Mouse (Mus musculus) neutrophil, adult 5-6 weeks (primary cell): Measurements from ENCODE around the gene Nrap. TPM values are rescaled to one million over a fixed set of nuclear protein-coding genes. Genes with fewer than 3 reads are reported as not detected.
"Not testable (repeated sequence)": the region's sequence is repeated elsewhere in the genome, so short reads cannot be mapped to it uniquely, and the experiment has no call there.

Experiments used
- ATAC-seq: fragments of 151-379, 151-347 bp; 2 replicates; pipeline ENCODE4 v1.8.0; 2017; ENCODE audit warnings: mild to moderate bottlenecking, moderate TSS enrichment; ENCODE audit not compliant: insufficient number of reproducible peaks, poor library complexity, low FRiP score, severe bottlenecking; ENCODE audit errors: extremely low read depth
- total RNA-seq: library from RNA; stranded (forward); fragments of 200-1000 nt; gene quantifications from 2 replicates; pipeline ENCODE4 v1.2.3, GENCODE M21; 2017

The Nrap gene
- not detected in 2 replicates for total RNA-seq

DNA sequence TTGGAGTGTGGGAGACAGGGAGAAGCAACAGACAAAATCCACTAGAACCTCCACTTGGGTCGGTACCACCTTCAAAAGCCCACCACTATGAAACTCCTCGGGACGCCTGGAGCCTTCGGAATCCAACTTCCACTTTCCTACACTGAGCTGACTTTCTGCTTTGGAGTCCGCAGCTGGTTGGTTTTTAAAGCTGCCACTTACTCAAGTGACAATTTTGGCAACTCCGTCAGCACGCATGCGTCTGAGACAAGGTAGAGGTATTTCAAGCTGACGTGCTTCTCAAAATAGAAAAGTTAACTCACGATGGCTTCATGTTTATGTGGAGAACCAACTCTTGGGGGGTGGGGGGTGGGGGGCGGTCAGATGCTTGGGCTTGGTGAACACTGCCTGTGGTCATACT lies at the start of gene Nrap:
Gene Nrap (minus strand): TSS at position 159 of the 400 bp plus-strand sequence.
- ATAC-seq = no peak

DNA sequence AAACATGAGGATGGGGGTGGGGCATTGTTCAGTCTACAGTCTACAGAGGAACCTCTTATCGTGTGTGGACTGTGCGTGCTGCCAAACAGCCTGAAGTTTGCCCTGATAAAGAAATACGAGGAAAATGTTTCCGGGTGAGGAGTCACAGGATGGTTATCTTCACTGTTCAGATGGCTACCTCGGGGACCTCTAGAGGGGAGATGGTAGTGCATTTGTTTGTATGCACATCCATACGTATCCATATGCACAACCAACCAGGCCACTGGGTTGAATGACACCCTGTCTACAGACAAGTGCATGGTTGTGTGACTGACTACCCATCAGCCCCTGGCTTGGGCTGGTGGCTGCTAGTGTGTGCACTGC lies 49.2 kb upstream of the Nrap start:
- ATAC-seq = no peak

DNA sequence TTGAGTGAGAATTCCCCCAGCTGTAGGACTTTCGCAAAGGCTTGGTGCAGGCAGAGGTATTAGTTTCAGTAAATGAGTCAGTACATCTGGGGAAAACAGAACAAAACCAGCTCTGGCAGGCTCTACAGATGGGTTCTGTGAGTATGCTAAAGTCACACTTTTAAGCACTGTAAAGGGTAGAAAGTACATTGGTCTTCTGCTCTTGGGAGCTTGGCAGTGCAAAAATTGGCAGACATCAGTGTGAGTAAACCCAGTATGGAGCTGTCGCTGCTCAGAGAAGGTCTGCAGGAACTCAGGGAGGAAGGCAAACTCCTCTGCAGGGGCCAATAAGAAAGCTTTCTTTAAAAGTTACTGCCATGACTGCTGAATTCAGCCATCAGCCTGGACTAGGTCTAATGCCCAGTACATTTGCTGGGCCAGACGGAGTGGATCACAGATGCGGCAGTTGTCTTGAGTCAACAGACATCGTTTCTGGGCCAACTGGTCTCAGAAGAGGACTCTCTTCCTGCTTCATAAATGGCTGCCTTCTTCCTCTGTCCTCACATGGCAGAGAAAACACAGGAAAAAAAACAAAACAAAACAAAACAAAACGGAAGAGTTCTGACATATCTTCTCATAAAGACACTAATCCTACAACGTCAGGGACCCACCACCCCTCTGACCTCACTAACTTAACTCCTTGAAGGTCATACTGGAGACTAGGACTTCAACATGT lies 48.7 kb upstream of the Nrap start:
- no peak for ATAC-seq

DNA sequence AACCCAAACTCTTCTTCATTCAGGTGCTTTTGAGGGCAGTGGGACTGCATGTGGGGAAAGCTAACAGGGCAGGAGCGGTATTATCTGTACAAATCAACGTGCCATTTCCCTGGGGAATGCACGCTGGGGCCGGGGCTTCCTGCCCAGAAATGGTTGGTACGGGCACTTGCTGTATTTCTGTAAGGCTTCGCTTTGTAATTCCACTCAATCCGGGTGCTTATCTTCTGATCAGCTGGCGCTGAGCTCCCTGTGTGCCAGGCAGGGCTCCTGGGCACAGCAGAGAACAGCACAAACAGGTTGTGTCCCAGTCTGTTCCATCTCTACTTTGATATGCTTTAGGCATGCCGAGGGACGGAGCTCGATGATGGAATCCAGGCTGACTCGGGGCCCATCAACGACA lies 46.5 kb upstream of the Nrap start:
- ATAC-seq = no peak

DNA sequence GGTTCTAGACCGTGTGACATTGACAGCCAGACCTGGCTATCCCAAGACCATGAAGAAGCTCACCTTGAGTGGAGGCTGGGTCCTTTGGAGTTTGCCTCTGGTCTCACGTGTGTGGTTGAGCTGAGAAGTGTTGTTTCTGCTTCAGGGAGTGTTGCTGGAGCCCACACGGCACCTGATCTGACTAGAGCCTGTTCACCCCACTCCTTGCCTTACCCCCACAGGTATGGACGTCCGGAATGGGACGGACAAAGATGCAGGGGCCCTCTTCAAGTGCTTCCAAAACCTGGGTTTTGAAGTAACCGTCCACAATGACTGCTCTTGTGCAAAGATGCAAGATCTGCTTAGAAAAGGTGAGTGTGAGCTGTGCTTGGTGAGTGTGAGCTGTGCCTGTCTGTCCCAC lies 43.7 kb upstream of the Nrap start:
- no peak for ATAC-seq

DNA sequence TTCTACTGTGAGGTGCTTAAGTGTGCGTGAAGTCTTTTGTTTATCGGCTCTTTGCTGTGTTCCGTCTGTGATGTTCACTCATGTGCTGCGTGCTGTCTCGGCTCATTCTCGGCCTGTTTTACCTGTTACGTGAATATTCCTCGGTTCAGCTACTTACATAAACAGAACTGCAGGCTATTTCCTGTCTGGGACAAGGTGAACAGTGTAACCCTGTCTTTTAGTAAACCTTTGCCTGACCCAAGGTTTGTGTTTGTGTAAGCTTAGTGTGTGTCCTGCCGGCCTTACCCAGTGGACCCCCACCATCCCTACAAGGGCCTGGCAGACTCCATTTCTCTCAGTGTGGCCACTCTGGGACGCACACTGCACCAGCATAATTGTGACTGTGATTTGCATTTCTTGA lies 42.9 kb upstream of the Nrap start:
- no peak for ATAC-seq

DNA sequence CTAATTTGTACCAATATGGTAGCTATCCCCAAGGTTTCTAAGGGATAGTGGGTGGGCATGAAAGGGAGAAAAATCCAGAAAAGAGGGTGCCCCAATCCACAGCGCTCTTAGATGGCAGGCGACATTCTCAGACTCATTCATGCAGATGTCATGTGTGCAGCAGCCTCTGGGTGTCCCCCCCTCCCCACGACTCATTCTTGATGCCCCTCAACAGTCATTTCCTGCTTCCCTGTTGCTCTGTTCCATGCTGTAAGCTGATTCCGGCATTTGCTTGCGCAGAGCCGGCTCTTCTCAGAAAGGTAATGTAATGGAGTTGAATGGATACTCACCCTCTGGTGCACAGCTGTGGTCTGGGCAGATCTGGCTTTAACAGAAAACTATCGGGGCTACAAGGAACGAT lies 40.5 kb upstream of the Nrap start:
- ATAC-seq = no peak

DNA sequence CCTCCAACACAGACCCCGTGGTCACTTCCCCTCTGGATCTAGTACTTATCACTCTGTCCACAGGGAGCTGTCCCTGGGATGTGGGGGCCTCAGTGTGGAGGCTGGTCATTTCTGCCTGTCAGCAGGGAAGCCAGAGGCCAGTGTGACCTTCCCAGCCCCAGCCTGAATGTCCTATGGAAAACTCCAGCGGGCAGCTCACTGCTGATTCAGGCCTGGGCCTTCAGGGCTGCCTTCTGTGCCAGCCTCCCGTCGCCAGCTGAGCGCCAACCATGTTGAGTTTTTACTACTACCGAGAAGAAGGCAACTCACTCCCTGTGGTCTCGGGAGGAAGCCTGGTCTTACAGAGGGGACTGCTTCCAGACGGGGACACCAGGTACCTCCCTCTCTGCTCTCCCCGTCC lies 35.7 kb upstream of the Nrap start:
- ATAC-seq = no peak

DNA sequence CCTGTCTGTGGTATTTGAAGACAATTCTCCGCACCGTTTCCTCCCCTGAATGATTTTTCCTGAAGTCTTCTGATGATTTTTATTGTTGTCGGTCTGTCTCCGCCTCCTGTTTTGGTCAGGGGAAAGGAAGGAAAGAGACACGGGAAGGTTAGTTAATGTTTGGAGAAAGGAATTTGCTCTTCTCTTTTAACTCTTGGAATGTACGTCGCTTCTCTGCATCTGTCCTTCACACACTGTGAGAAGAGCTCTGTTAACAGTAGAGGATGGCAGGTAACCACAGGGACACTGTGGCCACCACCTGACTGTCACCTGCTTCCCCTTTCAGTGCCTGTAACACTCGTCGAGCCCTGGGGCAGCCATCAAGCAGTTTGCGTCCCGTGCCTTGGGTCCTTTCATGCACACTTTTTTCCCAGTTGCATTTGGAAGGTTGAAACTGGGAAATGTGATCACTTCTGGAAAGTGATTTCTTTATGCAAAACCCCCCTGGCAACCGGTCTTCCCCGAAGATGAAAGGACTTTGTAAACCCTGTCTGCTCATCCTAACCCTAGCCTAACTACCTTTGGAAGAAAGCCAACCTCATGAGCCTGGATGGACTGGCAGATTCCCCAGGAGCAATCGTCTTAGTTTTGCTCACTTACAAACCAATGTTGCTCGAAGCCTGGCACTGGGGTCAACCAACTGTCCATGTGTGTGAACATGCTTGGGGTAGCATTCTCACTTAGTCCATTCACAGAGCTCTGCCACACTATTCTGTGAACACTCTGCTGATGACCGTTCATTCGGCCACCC lies 35.0 kb upstream of the Nrap start:
- no peak for ATAC-seq

DNA sequence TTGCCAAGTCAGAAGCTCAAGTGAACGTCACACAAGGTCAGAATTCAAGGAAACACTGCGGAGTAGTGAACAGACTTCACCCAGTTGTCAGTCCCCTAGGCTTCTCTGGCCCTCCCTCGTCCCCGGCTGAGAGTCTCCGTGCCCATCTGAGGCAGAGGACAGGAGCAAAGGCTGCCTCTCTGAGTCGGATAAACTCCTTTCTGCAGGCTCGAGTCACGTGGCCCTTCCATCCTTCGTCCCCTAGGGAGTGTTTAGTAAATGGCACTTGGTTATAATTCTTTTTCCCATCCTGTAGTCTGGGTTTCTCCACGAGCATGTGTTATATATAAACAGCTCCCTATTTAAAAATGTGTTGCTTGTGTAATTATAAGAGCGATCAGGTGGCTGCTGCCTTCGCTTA lies 33.5 kb upstream of the Nrap start:
- ATAC-seq = no peak

DNA sequence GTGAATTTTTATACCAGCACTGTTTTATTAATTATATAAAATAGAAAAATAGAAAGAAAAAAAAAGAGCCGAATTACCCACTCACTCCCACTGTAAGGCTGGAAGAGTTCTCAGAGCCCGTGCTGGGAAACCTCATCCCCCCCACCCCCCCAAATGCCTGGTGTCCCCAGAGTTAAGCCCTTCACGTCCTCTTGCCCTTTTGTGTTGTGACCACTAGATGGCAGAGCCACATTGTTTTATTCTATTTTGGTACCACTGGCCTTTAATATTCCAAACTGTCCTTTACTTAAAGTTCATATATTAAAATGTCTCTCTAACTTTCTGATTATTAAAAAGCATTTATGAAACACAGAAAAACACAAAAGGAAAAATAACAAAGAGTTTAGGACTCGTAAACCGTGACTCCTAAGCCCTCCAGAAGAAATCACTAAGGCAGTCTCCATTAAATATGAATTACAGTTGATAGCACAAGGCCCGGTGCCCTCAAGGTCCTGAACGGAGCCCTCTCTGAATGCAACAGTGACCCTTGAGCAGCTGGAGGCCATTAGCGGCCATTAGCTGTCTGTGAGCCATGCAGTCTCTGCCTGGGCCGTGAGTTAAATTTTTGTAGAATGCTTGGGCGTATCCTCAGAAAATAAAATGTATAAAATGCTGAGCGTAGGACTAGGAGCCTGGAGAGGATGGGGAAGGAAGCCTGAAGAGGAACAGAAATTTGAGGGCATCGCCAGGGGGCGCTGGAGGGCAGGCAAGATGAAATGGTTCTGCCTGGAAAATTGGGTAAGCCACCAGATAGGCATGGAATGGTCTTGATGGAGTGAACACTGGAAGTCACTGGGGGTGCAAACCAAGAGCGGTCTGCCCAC lies 32.9 kb upstream of the Nrap start:
- ATAC-seq = no peak

DNA sequence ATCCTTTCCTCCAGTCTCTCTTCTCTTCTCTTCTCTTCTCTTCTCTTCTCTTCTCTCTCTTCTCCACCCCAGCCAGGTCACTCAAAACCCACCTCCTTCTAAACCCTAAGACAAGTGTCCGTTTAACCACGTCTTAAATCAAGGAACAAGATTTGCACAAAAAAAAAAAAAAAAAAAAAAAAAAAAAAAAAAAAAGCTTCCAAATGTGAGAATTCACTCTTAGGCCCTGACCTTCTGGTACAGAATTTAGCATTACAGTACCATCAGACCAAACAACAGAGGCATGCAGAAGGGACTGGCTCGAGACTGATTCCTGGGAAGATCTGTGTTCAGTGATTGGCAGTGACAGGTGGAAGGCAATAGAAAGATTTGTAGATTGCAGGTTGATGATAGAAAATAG lies 30.5 kb upstream of the Nrap start:
- no peak for ATAC-seq

DNA sequence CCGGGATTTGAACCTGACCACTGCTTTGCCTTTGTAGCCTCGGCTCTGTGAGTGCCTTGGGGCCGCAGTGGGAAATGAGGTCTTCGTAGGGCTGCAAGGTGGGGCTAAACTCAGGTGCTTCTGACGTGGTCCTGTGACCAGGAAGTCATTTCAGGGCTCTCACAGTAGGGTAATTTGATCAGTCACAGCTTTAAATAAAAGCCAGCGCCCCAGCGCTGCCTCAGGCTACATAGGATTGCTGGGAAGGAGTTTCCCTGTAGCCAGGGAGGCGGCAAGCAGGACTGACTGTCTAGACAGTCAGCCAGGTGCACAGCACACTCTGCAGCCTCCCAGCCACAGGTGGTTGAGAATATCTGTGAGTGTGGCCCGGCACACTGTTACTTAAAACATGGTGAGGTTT lies 29.6 kb upstream of the Nrap start:
- ATAC-seq = no peak

DNA sequence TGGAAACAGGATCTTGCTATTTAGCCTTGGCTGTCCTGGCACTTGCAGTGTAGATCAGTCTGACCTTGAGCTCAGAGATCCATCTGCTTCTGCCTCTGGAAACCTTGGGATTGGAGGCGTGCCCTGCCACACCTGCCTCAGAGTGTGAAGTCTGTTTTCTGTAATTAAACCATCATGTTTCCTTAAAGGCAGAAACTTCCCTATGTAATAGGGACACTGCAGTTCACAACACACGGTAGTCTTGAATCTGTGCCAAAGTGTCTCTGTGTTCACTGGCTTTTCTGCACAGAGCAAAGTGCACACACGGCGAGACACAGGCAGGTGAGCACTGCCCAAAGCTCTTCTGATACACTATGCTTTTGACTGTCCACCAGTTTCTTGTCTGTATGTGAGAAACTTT lies 28.6 kb upstream of the Nrap start:
- no peak for ATAC-seq

DNA sequence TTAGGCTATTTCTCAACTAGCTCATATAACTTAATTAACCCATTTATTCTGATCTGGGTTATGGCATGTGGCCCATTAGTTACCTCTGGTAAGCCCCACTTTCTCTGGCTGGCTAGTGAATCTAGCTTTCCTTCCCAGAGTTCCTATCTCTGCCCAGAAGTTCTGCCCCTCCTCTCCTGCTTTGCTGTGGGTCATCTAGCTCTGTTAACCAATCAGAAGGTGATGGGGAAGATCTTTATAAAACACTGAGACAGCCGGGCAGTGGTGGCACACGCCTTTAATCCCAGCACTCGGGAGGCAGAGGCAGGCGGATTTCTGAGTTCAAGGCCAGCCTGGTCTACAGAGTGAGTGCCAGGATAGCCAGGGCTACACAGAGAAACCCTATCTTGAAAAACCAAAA lies 20.0 kb upstream of the Nrap start:
- not testable (repeated sequence) for ATAC-seq

DNA sequence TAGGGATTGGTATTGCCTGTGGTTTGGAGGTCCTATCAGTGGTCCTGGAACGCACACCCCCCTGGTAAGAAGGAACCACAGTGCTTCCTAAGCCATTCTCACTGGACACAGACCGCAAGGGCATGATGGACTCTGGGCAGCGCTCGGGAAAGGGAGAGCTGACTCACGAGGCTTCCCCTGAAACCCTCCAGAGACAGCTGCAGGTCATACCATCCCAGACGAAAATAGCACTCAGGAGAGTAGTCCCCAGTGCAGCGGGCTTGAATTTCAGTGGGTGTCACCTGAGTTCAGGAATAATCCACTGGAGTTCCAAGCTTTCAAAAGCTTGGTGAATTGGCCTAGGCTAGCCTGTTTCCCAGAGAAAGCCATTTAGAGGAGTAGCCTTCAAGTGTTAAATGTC lies 16.7 kb upstream of the Nrap start:
- no peak for ATAC-seq

DNA sequence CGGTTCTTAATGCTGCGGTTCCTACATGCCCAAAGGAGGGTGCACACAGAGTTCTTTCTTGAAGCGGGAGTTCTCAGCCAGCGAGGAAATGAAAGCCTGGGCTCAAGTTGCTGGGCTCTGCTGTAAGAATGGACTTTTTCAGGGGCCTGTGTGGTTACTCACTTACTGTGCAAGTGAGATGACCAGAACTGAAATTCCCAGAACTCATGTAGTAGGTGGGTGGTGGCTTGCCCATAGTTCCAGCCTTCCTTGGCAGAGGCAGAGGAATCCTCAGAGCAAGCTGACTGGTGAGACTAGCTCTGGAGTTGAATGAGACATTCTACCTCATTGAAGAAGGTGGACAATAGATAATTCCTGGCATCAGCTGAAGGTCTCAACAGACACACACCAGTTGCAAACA lies 16.0 kb upstream of the Nrap start:
- ATAC-seq = no peak

DNA sequence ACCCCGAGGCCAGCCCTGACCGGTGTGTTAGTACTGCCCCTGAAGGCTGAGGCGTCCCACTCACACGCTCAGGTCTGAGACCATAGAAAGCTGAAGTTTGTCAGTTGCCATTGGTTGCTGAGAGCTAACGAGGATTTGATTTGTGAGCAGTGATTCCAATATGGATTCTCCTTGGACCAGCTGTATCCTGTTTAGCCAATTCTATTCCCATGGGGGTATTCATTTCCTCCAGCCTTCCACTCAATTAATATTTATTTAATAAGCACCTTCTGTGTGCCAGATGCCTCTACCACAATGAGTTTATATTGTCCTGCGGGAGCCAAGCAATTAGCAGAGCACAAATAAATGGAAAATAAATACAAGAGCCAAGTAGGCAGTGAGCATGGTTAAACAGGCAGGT lies 12.0 kb upstream of the Nrap start:
- no peak for ATAC-seq

DNA sequence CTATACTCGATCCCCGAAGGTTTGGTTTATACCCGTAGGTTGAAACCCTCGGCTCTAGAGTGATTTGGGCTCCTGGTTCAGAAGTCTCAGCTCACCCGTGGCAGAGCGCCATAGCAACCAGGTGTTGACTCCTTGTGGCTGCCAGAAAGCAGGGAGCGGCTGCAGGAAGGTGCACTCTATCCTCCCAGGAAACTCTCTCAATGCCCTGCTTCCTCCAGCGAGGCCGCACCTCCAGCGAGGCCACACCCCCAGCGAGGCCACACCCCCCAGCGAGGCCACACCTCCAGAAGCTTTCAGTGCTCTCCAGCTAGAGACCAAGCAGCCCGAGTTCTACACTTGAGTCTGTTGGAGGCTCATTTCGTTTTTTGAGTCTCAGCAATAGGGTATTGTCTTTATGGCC lies 10.4 kb upstream of the Nrap start:
- peak; percentile 56 for ATAC-seq

DNA sequence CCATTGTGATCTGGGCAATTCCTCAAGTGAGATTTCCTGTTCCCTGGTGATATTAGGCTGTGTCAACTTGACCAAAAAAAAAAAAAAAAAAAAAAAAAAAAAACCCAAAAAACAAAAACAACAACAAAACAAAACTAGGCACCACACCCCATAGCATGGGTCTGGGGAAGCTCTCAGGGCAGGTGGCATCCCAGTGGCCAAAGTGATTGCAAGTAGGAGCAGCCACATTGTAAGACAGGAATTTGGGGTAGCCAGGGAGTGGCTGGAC lies 8.6 kb upstream of the Nrap start:
- no peak for ATAC-seq
